Mouse (Mus musculus) heart, adult 2 months (tissue): ENCODE measurements around the gene Ifna16.

Source experiments
- CTCF ChIP-seq: fragments of 200-600 bp; IDR thresholded peaks from 2 replicates; pipeline ENCODE4 v1.8.1; 2022; ENCODE audit warnings: antibody characterized with exemption, mild to moderate bottlenecking, moderate library complexity
- POLR2A ChIP-seq: fragments of 200-500 bp; IDR thresholded peaks from 2 replicates; pipeline ENCODE4 v1.6.1; 2011; ENCODE audit warnings: mild to moderate bottlenecking, low read depth, low read length, control low read depth; ENCODE audit not compliant: insufficient read depth

- TF ChIP-seq POLR2A (no peak), CTCF (no peak)
These were observed 32.4 kb downstream of the Ifna16 start, which contains the start of gene Ifna13 for GRCm38 (mm10) chr4:88644359-88644758.
